In genomic region chr16:77329160-77329691, GRCm38 (mm10) we compare ENCODE assay signal across 8 mouse cellular contexts.
DNase-seq lines count a peak whose midpoint lies in the region; ATAC-seq and TF ChIP-seq lines count a peak whose summit lies in the region.

No protein-coding gene starts in this region.

- TF ChIP-seq CTCF in forebrain, postnatal 0 days (IDR thresholded peaks at IDR 0.05; ENCODE audit: low read depth): no peak
- TF ChIP-seq CTCF in layer of hippocampus, adult 2 months (conservative IDR thresholded peaks at IDR 0.05): peak; percentile 14; the same call in 1 of the 2 replicates

- H3K27me3 ChIP-seq in forebrain, postnatal 0 days (ENCODE audit: insufficient read depth, low read length): no peaks in the 10 kb centered on the region
- no peaks in the 10 kb centered on the region for H3K27me3 ChIP-seq in neural tube, embryonic 12.5 days (replicated peaks)

- peak overlapping the region; percentile 52 for H3K9ac ChIP-seq in forebrain, postnatal 0 days
- peak overlapping the region; percentile 60 for H3K9ac ChIP-seq in neural tube, embryonic 12.5 days

- peaks cover 18% of the 10 kb centered on the region for H3K4me1 ChIP-seq in forebrain, postnatal 0 days (ENCODE audit: insufficient read depth)
- peaks cover 20% of the 10 kb centered on the region for H3K4me1 ChIP-seq in neural tube, embryonic 12.5 days

- ATAC-seq in forebrain, postnatal 0 days: peak; percentile 56
- peak; percentile 64 for ATAC-seq in neural tube, embryonic 12.5 days (ENCODE audit: low FRiP score, low read depth)

- H3K4me3 ChIP-seq in forebrain, postnatal 0 days (ENCODE audit: low read depth, low read length): peak overlapping the region; percentile 34
- H3K4me3 ChIP-seq in layer of hippocampus, adult 2 months: peak overlapping the region; percentile 63
- H3K4me3 ChIP-seq in neural tube, embryonic 12.5 days: peak overlapping the region; percentile 43

- H3K27ac ChIP-seq in forebrain, postnatal 0 days (ENCODE audit: low read depth, low read length): peak overlapping the region; percentile 80
- peak overlapping the region; percentile 94 for H3K27ac ChIP-seq in layer of hippocampus, adult 2 months
- H3K27ac ChIP-seq in neural tube, embryonic 12.5 days: peak overlapping the region; percentile 48

- 5% methylated on average over 17 of the region's 17 CpGs for WGBS in forebrain, postnatal 0 days
- WGBS in neural tube, embryonic 12.5 days: 4% methylated on average over 17 of the region's 17 CpGs

- H3K4me2 ChIP-seq in forebrain, postnatal 0 days (ENCODE audit: low read depth): peak overlapping the region; percentile 58
- H3K4me2 ChIP-seq in neural tube, embryonic 12.5 days (replicated peaks): peak overlapping the region; percentile 58

- no peaks in the 10 kb centered on the region for H3K36me3 ChIP-seq in forebrain, postnatal 0 days (ENCODE audit: insufficient read depth)
- no peaks in the 10 kb centered on the region for H3K36me3 ChIP-seq in neural tube, embryonic 12.5 days

- peak; percentile 3 for DNase-seq in 3134 (ENCODE audit: extremely low read depth, insufficient read length, low spot score)
- DNase-seq in brain, adult 2 months (ENCODE audit: low read depth, low spot score): peak; percentile 60
- peak; percentile 52 for DNase-seq in forebrain, postnatal 0 days
- DNase-seq in heart, postnatal 36 days: peak; percentile 66 to 72
- DNase-seq in layer of hippocampus, adult 2 months (ENCODE audit: low spot score in 2 of 2): peak; percentile 42 to 44
- peak; percentile 44 to 47 for DNase-seq in lung, adult 18-20 months
- DNase-seq in testis, postnatal 14 days (ENCODE audit: low spot score): peak; percentile 43

- no peaks in the 10 kb centered on the region for H3K9me3 ChIP-seq in forebrain, postnatal 0 days (ENCODE audit: low read length)
- H3K9me3 ChIP-seq in neural tube, embryonic 12.5 days: no peaks in the 10 kb centered on the region

- intact Hi-C loops in heart, postnatal 36 days (cut with DNase I): loop anchor here (2.0 kb wide), 5 partner anchors 74 to 828 kb away; no protein-coding TSS in a partner anchor

Comparison
In these comparisons a context has a peak if more than half of its experiments do, and no peak if none do; other contexts are left out.
1. Peak in every context shown above with its lines: DNase-seq, ATAC-seq, H3K4me3 ChIP-seq and H3K27ac ChIP-seq.
2. DNase-seq: peak in every context shown above with its lines; median percentile 69 in heart, postnatal 36 days; 60 in brain, adult 2 months; 52 in forebrain, postnatal 0 days; 46 in lung, adult 18-20 months; 43 in layer of hippocampus, adult 2 months; 43 in testis, postnatal 14 days; 3 in 3134.